Mouse (Mus musculus): ENCODE measurements around the gene Sectm1a.
"Not testable (repeated sequence)": the region's sequence is repeated elsewhere in the genome, so short reads cannot be mapped to it uniquely, and the experiment has no call there.

Sectm1a gene

DNA sequence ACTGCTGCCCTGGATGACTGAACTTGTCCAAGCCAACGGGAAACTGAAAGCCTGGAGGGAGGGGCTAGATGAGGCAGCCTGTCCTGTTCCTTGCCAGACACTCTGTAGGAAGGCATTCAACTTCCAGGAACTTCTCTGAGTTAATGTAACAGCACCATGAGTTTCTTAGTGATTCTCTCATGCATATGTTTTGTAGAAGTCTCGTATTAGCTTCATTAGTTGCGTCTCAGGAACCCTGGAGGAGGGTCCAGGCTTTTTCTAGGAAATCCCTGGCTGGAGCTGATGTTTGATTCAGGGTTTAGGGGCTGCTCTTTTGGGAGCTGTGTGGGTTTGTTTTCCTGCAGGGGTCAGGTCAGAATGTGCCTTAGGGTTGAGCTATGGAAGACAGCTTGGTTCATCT lies at the start of gene Sectm1a:
Sectm1a (minus strand) TSS at position 101 of the 400 bp plus-strand sequence.
- no peak for DNase-seq (ENCODE audit: low spot score in 2 of 2)

DNA sequence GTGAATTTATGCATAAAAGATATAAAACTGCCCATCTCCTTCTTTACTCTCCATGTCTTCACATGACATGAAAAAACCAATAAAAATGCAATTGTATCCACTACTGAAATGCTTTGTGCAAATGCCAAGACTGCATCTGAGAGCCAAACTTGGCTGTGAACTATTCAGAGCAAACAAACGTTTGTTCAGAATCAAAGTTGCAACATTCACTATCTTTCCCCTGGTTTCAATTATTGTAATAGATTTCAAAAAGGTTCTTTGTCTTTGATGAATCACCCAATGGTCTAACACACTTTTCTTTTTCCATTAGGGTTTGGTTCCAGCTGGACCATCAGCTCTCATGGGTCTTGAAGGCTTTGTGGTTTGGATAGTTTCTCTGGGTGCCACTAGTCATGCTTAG lies 48.6 kb upstream of the Sectm1a start:
- DNase-seq (ENCODE audit: low spot score in 2 of 2), result no peak

DNA sequence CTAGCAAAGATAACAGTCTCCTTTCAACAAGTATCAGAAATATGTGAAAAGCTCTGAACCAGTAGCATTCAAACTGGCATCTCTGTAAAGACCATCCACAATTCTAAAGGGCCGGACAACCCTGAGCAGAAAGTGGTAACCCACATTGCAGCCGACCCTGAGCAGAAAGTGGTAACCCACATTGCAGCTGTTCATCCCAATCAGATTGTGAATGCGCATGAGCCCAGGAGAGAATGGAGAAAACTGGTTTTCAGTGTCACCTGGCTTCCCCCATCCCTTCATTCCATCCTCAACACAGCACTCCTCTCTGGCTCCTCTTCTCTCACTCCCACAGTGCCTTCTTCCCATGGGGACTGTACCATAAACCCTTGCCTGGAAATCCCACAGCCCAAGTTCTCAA lies 46.4 kb upstream of the Sectm1a start:
- DNase-seq (ENCODE audit: low spot score in 2 of 2), result no peak

DNA sequence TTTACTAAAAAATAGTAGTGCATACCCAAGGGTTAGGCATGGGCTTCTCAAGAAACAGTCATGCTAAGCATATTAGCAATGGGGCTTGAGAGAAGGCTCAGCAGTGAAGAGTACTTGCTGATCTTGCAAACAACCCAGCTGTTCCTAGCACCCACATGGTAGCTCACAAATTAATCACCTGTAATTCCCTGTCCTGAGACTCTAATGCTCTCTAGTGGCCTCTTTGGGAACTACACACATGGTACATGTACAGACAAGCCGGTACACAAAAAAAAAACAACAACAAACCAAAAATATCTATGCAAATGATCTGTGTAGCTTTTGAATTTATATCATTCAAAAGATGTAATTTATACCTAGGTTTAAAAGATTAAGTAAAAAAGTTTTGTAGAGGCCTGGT lies 45.4 kb upstream of the Sectm1a start:
- DNase-seq (ENCODE audit: low spot score in 2 of 2), result no peak

DNA sequence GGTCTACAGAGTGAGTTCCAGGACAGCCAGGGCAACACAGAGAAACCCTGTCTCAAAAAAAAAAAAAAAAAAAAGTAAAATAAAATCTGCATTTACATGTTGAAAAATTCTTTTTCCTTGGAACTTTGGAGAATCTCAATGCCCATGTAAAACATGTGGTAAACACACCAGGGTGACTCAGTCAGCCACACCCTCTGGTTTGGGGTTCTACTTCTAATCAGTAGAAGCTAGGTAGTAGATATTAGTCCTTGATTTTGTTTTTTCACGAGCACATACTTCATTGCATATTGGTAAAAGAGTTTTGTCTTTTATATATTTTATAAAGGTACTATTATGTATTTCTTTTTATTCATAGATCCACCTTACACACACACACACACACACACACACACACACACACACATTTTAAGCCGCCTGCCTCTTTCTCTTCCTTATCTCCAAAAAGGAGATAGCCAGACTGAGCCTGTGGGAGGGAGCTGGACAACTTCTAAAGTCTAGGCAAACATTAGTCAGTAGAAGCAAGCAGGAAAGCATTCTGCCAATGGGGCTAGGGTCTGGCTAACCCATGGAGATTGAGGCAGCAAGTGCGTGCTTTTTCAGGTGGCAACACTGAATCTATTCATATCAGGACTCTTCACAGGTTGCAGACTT lies 44.6 kb upstream of the Sectm1a start:
- no peak for DNase-seq (ENCODE audit: low spot score in 2 of 2)

DNA sequence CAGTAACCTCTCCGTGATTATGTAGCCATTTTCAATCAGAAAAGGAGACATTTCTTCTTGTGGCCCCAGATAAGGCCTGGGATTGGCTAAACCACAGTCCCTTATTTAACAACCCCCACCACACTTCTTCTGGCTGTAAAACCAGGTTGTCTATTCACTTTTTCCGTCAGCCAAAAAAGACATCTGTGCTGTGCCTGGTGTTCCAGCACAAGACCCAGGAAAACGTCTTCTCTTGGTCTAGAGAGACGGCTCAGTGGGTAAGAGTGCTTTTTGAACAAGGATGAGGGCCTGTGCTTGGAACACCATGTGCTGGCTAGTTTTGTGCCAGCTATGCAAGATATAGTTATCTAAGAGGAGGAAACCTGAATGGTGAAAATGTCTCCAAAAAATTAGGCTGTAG lies 42.4 kb upstream of the Sectm1a start:
- DNase-seq (ENCODE audit: low spot score in 2 of 2), result no peak

DNA sequence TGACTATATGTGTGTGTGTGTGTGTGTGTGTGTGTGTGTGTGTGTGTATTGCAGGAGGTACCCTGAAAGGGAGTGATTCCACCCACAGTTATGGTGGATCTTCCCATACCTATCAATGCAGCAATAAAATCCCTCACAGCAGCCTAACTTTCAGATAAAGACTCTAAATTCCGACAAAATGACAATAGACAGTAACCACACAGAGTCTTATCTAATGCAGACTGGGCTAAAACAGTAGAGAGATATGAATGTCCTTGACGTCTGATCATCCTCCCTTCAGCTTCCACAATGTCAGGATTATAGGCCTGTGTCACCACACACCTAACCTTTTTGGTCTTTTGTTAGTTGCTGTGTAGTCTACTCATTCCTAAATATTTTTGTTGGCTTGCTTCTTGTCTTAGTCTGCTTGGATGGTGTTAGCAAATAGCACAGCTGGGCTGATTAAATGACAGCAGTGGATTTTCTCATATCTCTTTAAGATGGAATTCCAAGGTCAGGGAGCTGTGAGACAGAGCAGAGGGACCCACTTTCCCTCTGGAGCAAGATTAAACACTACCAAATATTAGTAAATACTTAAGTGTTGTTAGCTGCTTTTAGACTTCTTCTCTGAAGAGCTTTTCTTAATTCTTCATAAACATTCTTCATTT lies 41.1 kb upstream of the Sectm1a start:
- no peak for DNase-seq (ENCODE audit: low spot score in 2 of 2)

DNA sequence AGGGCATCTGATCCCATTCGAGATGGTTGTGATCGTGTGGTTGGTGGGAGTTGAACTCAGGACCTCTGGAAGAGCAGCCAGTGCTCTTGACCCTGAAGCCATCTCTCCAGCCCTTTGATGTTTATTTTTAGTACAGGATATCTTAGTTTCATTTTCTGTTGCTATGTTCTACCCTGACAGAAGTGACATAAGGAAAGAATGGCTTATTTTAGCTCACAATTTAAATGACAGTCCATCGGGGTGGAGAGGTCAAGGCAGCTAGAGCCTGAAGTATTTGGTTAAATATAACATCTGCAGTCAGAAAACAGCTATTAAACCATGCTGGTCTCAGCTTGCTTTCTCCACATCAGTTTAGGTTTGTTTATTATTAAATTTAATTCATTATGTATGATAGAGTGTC lies 40.1 kb upstream of the Sectm1a start:
- DNase-seq (ENCODE audit: low spot score in 2 of 2), result no peak

DNA sequence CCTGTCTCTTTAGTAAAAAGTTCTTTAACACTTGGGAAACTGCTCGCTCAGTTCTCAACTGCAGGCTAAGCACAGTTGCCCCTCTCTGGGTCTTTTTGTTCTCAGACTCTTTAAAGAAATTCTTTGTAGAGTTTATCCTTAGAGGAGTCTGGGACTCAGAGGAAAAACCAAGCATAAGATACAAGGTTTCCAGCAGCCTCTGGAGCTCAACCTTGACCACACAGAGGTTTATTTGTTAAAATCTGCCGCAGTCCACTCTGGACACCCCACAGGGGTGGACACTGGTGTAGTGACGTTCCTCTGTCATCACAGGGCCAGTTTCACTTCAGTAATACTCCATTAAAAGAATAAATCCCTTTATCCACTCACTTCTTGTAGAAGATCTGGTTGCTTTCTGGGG lies 37.6 kb upstream of the Sectm1a start, which contains the start of gene Tex19.2:
Tex19.2 (minus strand) TSS at position 101 of the 400 bp plus-strand sequence.
- DNase-seq (ENCODE audit: low spot score in 2 of 2), result no peak

DNA sequence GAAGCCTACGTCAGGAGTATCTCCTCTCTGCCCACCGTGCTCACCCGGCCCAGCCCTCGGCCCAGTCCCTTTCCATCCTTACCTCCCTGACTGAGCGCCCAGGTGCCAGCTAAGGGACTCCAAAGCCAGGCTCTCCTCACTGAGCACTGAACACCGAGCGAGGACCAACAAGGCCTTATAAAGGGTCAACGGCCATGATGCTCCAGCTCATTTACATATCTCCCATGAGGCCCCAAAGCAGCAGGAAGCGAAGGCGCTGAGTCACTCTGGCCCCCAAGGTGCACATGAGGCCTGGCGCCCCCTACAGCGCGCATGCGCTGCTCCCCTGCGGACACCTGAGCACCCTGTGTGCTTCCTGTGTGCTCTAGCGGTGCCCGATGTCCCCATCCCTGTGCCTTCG lies 37.1 kb upstream of the Sectm1a start:
- no peak for DNase-seq (ENCODE audit: low spot score in 2 of 2)

DNA sequence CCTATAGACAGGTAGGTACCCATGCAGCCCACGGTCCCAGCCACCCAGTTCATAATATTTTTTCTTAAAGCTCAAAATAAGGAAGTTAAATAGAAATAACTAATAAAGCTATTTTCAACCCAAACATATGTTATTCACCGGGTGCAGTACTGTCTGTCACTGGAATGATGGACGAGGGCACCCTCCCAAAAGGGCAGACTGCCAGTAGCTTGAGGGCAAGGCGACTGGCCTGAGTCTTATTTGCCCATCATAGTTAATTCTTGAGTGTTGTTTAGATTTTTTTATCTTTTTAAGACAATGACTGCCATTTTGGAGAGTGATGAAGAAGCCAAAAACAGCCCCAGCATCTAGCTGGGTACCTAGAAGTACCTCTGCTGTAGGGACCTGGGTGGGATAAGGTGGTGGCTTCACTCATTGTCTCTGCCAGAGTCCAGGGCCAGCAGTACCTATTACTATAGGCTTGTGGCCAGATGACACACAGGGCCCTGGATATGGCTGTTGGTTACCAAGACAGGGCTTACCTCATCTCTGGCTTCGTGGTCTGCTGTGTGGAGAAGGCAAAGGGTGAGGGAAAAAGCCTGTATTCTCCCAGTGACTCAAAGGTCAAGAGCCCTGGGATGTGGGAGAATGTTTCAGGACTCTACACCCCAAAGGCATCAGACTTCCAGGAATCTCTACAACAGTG lies 31.2 kb upstream of the Sectm1a start:
- no peak for DNase-seq (ENCODE audit: low spot score in 2 of 2)

DNA sequence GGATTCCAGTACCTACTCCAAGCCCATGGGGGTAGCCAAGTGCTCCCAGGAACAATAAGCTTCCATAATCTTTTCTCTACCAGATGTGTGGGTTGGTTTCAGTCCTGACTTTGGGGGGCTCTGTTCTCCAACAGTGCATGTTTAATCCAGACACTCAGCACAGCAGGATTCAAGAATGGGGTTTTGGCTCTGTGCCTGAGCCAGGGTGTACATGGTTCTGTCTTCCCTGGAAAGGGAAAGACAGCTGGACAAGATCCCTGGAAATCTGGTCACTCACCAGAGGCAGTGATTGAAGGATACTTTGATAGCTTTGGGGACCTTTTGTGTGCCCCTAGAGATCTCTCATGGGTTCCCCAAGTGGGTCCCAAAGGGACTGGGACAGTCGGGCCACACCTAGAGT lies 30.6 kb upstream of the Sectm1a start:
- no peak for DNase-seq (ENCODE audit: low spot score in 2 of 2)

DNA sequence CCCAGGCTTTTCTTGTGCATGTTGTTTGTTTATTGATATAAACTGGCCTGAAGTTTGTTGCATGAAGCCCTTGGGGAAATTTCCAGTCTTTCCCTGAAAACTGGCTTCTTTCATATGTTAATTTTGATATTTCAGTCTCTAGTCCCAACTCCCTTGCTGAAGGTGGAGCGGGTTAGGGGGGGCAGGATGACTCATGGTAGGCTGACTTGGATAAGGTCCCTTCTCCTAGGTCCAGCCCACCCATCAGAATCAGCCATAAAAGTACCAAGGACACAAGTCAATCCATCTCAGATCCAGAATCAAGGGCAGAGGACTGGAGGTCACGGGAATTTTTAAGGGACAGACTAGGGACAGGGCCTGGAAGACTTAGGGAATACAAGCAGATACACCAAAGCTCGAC lies 30.0 kb upstream of the Sectm1a start:
- no peak for DNase-seq (ENCODE audit: low spot score in 2 of 2)

DNA sequence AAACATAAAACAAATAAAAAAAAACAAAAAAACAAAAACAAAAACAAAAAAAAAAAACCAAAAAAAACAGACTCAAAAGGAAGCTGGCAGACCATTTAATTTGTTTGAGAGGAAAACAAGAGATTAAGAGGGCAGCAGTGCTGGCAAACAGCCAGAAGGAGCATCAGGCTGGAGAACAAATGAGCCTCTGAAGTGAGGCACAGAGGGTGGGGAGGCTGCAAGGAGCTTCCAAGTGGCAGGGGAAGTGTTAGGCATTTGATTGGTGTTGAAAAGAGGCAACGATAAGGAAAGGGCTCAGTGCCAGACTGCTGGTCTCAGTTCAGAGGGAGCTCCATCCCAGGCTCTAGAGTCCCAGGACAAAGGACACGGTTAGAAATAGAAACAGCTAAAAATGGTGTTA lies 29.0 kb upstream of the Sectm1a start:
- no peak for DNase-seq (ENCODE audit: low spot score in 2 of 2)

DNA sequence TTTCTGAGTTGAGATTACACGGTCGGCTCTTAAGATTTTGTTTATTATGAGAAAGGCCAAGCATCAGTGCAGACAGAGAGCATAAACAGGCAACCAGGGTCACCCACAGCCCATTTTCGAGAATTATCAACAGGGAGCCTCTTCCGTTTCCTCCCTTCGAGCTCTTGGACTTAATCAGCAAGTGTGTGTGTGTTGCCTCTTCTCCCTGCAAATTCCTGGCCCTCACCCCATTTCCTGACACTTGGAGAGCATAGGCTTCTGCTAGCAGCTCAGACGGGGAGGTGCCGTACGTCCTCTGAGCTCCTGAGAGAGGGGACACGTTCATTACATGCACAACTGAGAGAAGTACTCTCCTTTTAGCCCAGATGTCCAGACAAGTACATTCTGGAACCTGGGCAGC lies 27.0 kb upstream of the Sectm1a start:
- DNase-seq (ENCODE audit: low spot score in 2 of 2), result no peak

DNA sequence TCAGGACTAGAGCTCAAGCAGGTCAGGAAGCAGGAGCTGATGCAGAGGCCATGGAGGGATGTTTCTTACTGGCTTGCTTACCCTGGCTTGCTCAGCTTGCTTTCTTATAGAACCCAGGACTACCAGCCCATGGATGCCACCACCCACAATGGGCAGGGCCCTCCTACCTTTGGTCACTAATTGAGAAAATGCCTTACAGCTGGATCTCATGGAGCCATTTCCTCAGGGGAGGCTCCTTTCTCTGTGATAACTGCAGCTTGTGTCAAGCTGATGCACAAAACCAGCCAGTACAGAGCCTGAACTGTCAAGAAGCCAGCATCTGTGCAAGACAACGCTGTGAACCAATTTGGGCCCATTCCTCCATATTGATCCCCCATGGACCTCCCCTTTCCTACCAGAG lies 26.2 kb upstream of the Sectm1a start:
- DNase-seq (ENCODE audit: low spot score in 2 of 2), result not testable (repeated sequence)

DNA sequence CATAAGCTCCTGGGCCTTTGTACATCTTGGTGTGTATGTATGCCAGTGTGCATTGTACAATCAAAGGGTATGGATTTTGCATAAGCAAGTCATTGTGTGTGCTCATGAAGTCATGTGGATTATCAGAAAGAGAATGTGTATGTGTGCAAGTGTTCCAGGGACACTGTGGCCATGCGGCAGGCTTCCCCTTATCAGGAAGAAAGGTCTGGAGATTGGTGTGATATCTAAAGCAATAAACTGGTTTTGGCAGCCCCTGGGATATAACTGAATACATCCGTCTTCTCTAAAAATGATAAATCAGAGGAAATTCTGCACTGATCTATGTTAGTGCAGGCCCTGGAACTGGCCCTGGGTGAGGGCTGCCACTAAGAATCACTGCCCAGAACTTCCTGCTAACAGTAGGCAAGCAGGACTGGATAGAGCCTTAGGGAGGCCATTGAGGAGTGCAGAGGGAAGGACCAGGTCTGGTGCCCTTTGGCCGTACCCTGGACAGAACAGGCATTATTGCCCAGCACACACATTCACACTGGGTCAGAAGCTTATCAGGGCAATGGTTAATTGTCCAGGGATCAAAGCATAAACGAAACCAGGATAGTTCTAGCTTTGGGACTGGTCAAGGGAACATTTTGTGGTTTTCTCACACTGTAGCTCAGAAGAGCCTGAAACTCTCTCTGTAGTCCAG lies 20.2 kb upstream of the Sectm1a start:
- no peak for DNase-seq (ENCODE audit: low spot score in 2 of 2)

DNA sequence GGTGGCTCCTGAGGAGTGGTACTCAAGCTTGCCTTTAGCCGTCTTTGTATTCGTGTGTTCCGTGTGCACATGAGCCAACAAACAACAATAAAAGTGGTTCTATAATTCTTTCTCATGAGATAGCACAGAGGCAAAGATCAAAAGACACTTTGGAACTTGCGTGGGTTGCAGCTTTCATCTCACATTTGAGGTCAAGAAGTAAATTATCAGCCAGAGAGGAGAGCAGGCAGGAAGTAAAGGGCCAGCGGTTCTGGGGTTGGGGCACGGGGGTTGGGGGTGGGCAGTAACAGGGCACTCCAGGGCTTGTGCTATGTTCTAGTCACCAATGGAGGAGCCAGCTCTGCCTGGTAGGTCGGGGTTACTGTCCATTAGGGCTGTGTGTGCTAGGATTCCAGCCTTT lies 19.7 kb upstream of the Sectm1a start:
- peak; percentile 22 to 46 for DNase-seq (ENCODE audit: low spot score in 2 of 2)

DNA sequence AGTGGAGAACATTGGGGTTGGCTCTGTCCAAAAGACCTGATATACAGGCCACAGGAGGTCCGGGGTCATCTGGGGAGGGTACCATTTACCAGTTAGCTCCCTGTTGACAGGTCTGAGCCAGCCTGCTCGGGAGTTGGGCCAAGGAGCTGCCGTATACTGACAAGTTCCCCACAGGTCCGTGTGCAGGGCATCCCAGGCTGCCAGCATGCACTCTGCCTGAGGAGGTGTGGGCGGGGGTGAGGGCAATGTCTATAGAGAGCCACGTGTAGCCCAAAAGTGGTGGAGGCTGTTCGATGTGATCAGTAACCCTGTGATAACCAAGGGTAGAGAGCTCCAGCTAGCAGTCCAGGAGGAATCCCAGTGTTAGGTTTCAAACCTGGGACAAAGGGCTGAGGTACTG lies 18.7 kb upstream of the Sectm1a start:
- no peak for DNase-seq (ENCODE audit: low spot score in 2 of 2)

DNA sequence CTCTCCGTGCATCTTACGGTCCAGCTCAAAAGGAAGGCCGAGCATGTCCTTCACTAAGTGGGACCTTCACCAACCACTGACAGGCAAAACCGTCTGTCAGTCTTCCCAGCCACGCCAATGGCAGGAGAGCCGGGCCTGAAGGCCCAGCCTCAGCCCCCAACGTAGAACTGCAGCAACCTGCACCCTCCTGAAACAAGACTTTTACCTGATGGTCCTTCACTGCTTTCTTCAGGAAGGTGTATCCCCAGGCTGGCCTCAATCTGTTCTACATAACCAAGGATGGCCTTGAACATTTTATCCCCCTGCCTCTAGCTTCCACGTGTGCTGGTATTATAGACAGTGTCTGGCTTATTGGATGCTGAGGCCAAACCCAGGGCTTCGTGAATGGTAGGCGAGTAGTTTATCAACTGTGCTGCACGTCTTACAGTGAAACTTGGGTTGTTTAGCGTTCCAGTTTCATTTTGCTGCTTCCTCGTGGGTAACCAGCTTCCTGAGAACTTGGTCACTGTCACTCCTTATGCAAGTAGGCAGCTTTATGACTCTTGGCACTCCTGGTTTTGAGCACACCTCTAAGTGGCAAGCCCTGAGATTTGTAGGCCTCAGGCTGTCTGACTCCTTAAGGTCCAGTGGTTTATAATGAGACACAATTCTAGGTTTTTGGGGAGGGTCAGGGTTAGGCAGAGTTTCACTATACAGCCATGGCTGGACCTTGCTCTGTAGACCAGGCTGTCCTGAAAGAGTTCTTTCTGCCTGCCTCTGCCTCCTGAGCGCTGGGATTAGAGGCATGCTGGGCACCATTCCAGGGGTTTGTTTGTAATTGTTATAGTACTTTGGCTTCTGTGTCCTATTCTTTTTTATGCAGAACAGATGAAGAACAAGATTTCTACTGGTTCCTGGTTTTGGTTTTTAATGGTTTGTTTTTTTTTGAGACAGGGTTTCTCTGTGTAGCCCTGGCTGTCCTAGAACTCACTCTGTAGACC lies 11.9 kb upstream of the Sectm1a start:
- no peak for DNase-seq (ENCODE audit: low spot score in 2 of 2)

DNA sequence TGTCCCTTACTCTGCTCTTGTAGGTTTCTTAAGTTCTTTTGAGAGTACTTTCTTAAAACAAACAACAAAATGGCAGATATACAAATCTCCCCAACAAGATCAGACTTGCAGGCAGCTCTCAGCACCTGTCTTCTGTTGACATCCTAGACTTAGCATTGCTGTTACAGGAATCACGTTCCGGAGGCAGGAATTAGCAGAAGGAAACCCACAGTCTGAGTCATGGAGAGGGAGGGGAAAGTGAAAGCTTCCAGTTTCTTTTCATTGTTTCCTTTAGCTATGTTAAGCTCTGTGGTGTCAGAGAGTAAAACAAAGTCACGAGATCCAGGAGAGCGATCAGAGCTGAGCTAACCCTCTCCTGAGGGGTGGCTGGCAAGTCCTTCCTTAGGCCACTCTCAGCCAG lies 9.9 kb upstream of the Sectm1a start:
- DNase-seq (ENCODE audit: low spot score in 2 of 2), result no peak

All from natural killer cell, adult 2 months (primary cell).